Mouse (Mus musculus): Measurements from ENCODE around the gene Rnf166.

- TF ChIP-seq POLR2A (IDR thresholded peaks at IDR 0.05; ENCODE audit: low read depth, low read length) (no peak), CTCF (IDR thresholded peaks at IDR 0.05; ENCODE audit: borderline replicate concordance, insufficient read depth, low read length) (no peak)
Measured at GRCm38 (mm10) chr8:122469407-122469806, 6.5 kb downstream of the Rnf166 start.
